Mouse (Mus musculus) small intestine, adult 2 months (tissue): Measurements from ENCODE around the gene Smurf2.

Experiments used
- CTCF ChIP-seq: fragments of 200-500 bp; IDR thresholded peaks from 2 replicates; pipeline ENCODE4 v1.5.1; 2012; ENCODE audit warnings: low read depth, mild to moderate bottlenecking, control low read depth, inconsistent platforms, low read length, moderate library complexity, mixed read lengths; ENCODE audit not compliant: insufficient replicate concordance, insufficient read length; ENCODE audit errors: extremely low read depth
- POLR2A ChIP-seq: fragments of 200-500 bp; IDR thresholded peaks from 2 replicates; pipeline ENCODE4 v1.6.1; 2012; ENCODE audit warnings: low read depth, mild to moderate bottlenecking, control low read depth, inconsistent platforms, low read length, moderate library complexity

DNA sequence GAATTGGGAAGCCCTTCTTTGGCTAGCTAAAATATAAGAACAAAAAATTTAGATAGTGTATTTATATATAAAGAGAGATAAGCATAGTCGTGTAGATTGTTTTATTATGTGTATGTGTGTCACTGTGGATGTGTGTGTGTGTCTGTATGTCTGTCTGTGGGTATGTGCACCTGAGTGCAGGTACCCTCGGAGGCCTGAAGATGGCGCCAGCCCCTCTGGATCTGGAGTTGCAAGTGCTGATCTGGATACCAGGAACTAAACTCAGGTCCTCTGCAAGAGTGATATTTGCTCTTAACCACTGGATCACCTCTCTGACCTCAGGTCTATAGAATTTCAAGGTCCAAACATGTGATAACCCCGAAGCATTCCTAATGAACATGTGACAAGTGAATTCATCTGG, 45.4 kb upstream of the Smurf2 start:
- no peak for TF ChIP-seq POLR2A
- TF ChIP-seq CTCF = no peak
